Mouse (Mus musculus): ENCODE data around the gene Zdhhc13.

Zdhhc13 gene

GRCm38 (mm10) chr7:48841538-48841937, 52.7 kb downstream of the Zdhhc13 start:
- DNase-seq (ENCODE audit: low spot score in 2 of 2): no peak

GRCm38 (mm10) chr7:48842353-48842752, 53.5 kb downstream of the Zdhhc13 start:
- DNase-seq (ENCODE audit: low spot score in 2 of 2): no peak

GRCm38 (mm10) chr7:48843541-48843940, 54.7 kb downstream of the Zdhhc13 start:
- no peak for DNase-seq (ENCODE audit: low spot score in 2 of 2)

GRCm38 (mm10) chr7:48845213-48845973, 56.6 kb downstream of the Zdhhc13 start:
- DNase-seq (ENCODE audit: low spot score in 2 of 2): no peak

GRCm38 (mm10) chr7:48846755-48847154, 58.0 kb downstream of the Zdhhc13 start:
- no peak for DNase-seq (ENCODE audit: low spot score in 2 of 2)

GRCm38 (mm10) chr7:48847820-48848650, 59.2 kb downstream of the Zdhhc13 start, which contains the start of gene Csrp3:
Gene Csrp3, minus strand, starts transcription at chr7:48848033.
- no peak for DNase-seq (ENCODE audit: low spot score in 2 of 2)

GRCm38 (mm10) chr7:48851529-48852104, 62.8 kb downstream of the Zdhhc13 start:
- no peak for DNase-seq (ENCODE audit: low spot score in 2 of 2)

- DNase-seq (ENCODE audit: low spot score in 2 of 2): no peak
Measured at GRCm38 (mm10) chr7:48853496-48853895, 64.7 kb downstream of the Zdhhc13 start.

- DNase-seq (ENCODE audit: low spot score in 2 of 2): no peak
Measured at GRCm38 (mm10) chr7:48855461-48855860, 66.7 kb downstream of the Zdhhc13 start.

- DNase-seq (ENCODE audit: low spot score in 2 of 2): no peak
Measured at GRCm38 (mm10) chr7:48858257-48858656, 69.5 kb downstream of the Zdhhc13 start.

GRCm38 (mm10) chr7:48859362-48859761, 70.6 kb downstream of the Zdhhc13 start:
- no peak for DNase-seq (ENCODE audit: low spot score in 2 of 2)

GRCm38 (mm10) chr7:48860948-48861347, 72.1 kb downstream of the Zdhhc13 start:
- no peak for DNase-seq (ENCODE audit: low spot score in 2 of 2)

- DNase-seq (ENCODE audit: low spot score in 2 of 2): no peak
Measured at GRCm38 (mm10) chr7:48861796-48862195, 73.0 kb downstream of the Zdhhc13 start.

- DNase-seq (ENCODE audit: low spot score in 2 of 2): no peak
Measured at GRCm38 (mm10) chr7:48864199-48864598, 75.4 kb downstream of the Zdhhc13 start.

- no peak for DNase-seq (ENCODE audit: low spot score in 2 of 2)
Measured at GRCm38 (mm10) chr7:48864671-48865458, 76.1 kb downstream of the Zdhhc13 start.

- no peak for DNase-seq (ENCODE audit: low spot score in 2 of 2)
Measured at GRCm38 (mm10) chr7:48867576-48867975, 78.8 kb downstream of the Zdhhc13 start.

GRCm38 (mm10) chr7:48870144-48870543, 81.3 kb downstream of the Zdhhc13 start:
- DNase-seq (ENCODE audit: low spot score in 2 of 2): no peak

- DNase-seq (ENCODE audit: low spot score in 2 of 2): no peak
Measured at GRCm38 (mm10) chr7:48870579-48871180, 81.9 kb downstream of the Zdhhc13 start.

GRCm38 (mm10) chr7:48871292-48871691, 82.5 kb downstream of the Zdhhc13 start:
- no peak for DNase-seq (ENCODE audit: low spot score in 2 of 2)

GRCm38 (mm10) chr7:48875096-48875495, 86.3 kb downstream of the Zdhhc13 start:
- DNase-seq (ENCODE audit: low spot score in 2 of 2): no peak

GRCm38 (mm10) chr7:48876526-48876925, 87.7 kb downstream of the Zdhhc13 start:
- DNase-seq (ENCODE audit: low spot score in 2 of 2): no peak

Data from urinary bladder, postnatal 4 days (tissue).